Mouse (Mus musculus): ENCODE data around the gene Zfp950. TPM values are rescaled to one million over a fixed set of nuclear protein-coding genes. Genes with fewer than 3 reads are reported as not detected.
"Not testable (repeated sequence)": the region's sequence is repeated elsewhere in the genome, so short reads cannot be mapped to it uniquely, and the experiment has no call there.

Zfp950 gene
- polyA plus RNA-seq (2014; fragmentation: Nextera tagmentation; extraction: Ambion mirVana) = 28.6 and 31.6 TPM in 2 replicates

- peak; percentile 80 for DNase-seq (ENCODE audit: low spot score)
- Histone ChIP-seq H3K4me3 (ENCODE audit: low read depth, low read length) (peak within 1 kb of the TSS; percentile 75), H3K9ac (ENCODE audit: low read length) (peak within 1 kb of the TSS; percentile 72), H3K9me3 (ENCODE audit: control insufficient read depth, low read length) (no peaks in the 10 kb centered on the region), H3K27ac (ENCODE audit: low read depth, low read length) (no peak within 1 kb of the TSS), H3K4me2 (ENCODE audit: low read depth) (peak within 1 kb of the TSS; percentile 52), H3K36me3 (ENCODE audit: control insufficient read depth, insufficient read depth, low read length) (no peaks in the 10 kb centered on the region), H3K27me3 (ENCODE audit: control insufficient read depth, insufficient read depth, low read length) (no peaks in the 10 kb centered on the region), H3K4me1 (ENCODE audit: control insufficient read depth, insufficient read depth, low read length) (0 out of 2 replicates have a peak, but pooled peaks cover 5% of the 10 kb centered on the region)
- WGBS = 1% methylated on average over 18 of the region's 18 CpGs
- ATAC-seq (ENCODE audit: insufficient read depth, low FRiP score, low TSS enrichment) = peak; percentile 99
Observed at GRCm38 (mm10) chr19:61140342-61141206, at the start of gene Zfp950. Zfp950 (minus strand) TSS chr19:61140840.

GRCm38 (mm10) chr19:61183590-61183989 is 43.0 kb upstream of the Zfp950 start, which contains the start of gene Gm6020:
Gm6020 (plus strand) TSS chr19:61183890.
- not testable (repeated sequence) for H3K4me2 ChIP-seq (ENCODE audit: low read depth); ATAC-seq (ENCODE audit: insufficient read depth, low FRiP score, low TSS enrichment); H3K9me3 ChIP-seq (ENCODE audit: control insufficient read depth, low read length); H3K4me1 ChIP-seq (ENCODE audit: control insufficient read depth, insufficient read depth, low read length); H3K36me3 ChIP-seq (ENCODE audit: control insufficient read depth, insufficient read depth, low read length); H3K27ac ChIP-seq (ENCODE audit: low read depth, low read length); DNase-seq (ENCODE audit: low spot score); H3K9ac ChIP-seq (ENCODE audit: low read length); H3K4me3 ChIP-seq (ENCODE audit: low read depth, low read length); H3K27me3 ChIP-seq (ENCODE audit: control insufficient read depth, insufficient read depth, low read length)
- 88% methylated on average over 2 of the region's 2 CpGs for WGBS

- DNase-seq (ENCODE audit: low spot score) = peak; percentile 11
- WGBS = 24% methylated on average over 39 of the region's 39 CpGs
- no peaks in the 10 kb centered on the region for H3K4me1 ChIP-seq (ENCODE audit: control insufficient read depth, insufficient read depth, low read length)
- no peak for ATAC-seq (ENCODE audit: insufficient read depth, low FRiP score, low TSS enrichment)
- H3K27ac ChIP-seq (ENCODE audit: low read depth, low read length) = no peak within 1 kb of the TSS
- H3K4me2 ChIP-seq (ENCODE audit: low read depth) = peak within 1 kb of the TSS; percentile 42
- H3K36me3 ChIP-seq (ENCODE audit: control insufficient read depth, insufficient read depth, low read length) = no peaks in the 10 kb centered on the region
- H3K9ac ChIP-seq (ENCODE audit: low read length) = no peak within 1 kb of the TSS; the same call in 1 of the 2 replicates
- H3K9me3 ChIP-seq (ENCODE audit: control insufficient read depth, low read length) = no peaks in the 10 kb centered on the region
- peak within 1 kb of the TSS; percentile 21 for H3K4me3 ChIP-seq (ENCODE audit: low read depth, low read length)
- no peaks in the 10 kb centered on the region for H3K27me3 ChIP-seq (ENCODE audit: control insufficient read depth, insufficient read depth, low read length)
Observed at GRCm38 (mm10) chr19:61175756-61176324, 35.2 kb upstream of the Zfp950 start, which contains the start of gene Gm7102. Gm7102 (minus strand) TSS chr19:61176309.

- Histone ChIP-seq H3K4me1 (ENCODE audit: control insufficient read depth, insufficient read depth, low read length) (no peaks in the 10 kb centered on the region), H3K9ac (ENCODE audit: low read length) (0 out of 2 replicates have a peak overlapping the region, but pooled peaks have one; percentile 1), H3K9me3 (ENCODE audit: control insufficient read depth, low read length) (no peaks in the 10 kb centered on the region), H3K4me3 (ENCODE audit: low read depth, low read length) (peak overlapping the region; percentile 30), H3K36me3 (ENCODE audit: control insufficient read depth, insufficient read depth, low read length) (no peaks in the 10 kb centered on the region), H3K27me3 (ENCODE audit: control insufficient read depth, insufficient read depth, low read length) (no peaks in the 10 kb centered on the region), H3K27ac (ENCODE audit: low read depth, low read length) (no peak overlapping the region), H3K4me2 (ENCODE audit: low read depth) (peak overlapping the region; percentile 53)
- peak; percentile 55 for ATAC-seq (ENCODE audit: insufficient read depth, low FRiP score, low TSS enrichment)
- peak; percentile 21 for DNase-seq (ENCODE audit: low spot score)
- 7% methylated on average over 27 of the region's 27 CpGs for WGBS
Observed at GRCm38 (mm10) chr19:61151701-61152420, 11.2 kb upstream of the Zfp950 start.

- H3K4me2 ChIP-seq (ENCODE audit: low read depth) = peak overlapping the region; percentile 53
- DNase-seq (ENCODE audit: low spot score) = peak; percentile 23
- H3K27ac ChIP-seq (ENCODE audit: low read depth, low read length) = no peak overlapping the region
- peak overlapping the region; percentile 30 for H3K4me3 ChIP-seq (ENCODE audit: low read depth, low read length)
- ATAC-seq (ENCODE audit: insufficient read depth, low FRiP score, low TSS enrichment) = 0 out of 2 replicates have a peak, but pooled peaks have one; percentile 16
- no peaks in the 10 kb centered on the region for H3K4me1 ChIP-seq (ENCODE audit: control insufficient read depth, insufficient read depth, low read length)
- no peaks in the 10 kb centered on the region for H3K9me3 ChIP-seq (ENCODE audit: control insufficient read depth, low read length)
- H3K27me3 ChIP-seq (ENCODE audit: control insufficient read depth, insufficient read depth, low read length) = no peaks in the 10 kb centered on the region
- H3K9ac ChIP-seq (ENCODE audit: low read length) = no peak overlapping the region
- H3K36me3 ChIP-seq (ENCODE audit: control insufficient read depth, insufficient read depth, low read length) = no peaks in the 10 kb centered on the region
- 11% methylated on average over 8 of the region's 8 CpGs for WGBS
Observed at GRCm38 (mm10) chr19:61151372-61151700, 10.7 kb upstream of the Zfp950 start.

GRCm38 (mm10) chr19:61141299-61141698 is 659 bp upstream of the Zfp950 start:
- ATAC-seq (ENCODE audit: insufficient read depth, low FRiP score, low TSS enrichment) (no peak), DNase-seq (ENCODE audit: low spot score) (no peak)
- Histone ChIP-seq H3K4me3 (ENCODE audit: low read depth, low read length) (peak overlapping the region; percentile 75), H3K9ac (ENCODE audit: low read length) (peak overlapping the region; percentile 72), H3K36me3 (ENCODE audit: control insufficient read depth, insufficient read depth, low read length) (no peaks in the 10 kb centered on the region), H3K9me3 (ENCODE audit: control insufficient read depth, low read length) (no peaks in the 10 kb centered on the region), H3K4me2 (ENCODE audit: low read depth) (peak overlapping the region; percentile 52), H3K4me1 (ENCODE audit: control insufficient read depth, insufficient read depth, low read length) (0 out of 2 replicates have a peak, but pooled peaks cover 5% of the 10 kb centered on the region), H3K27me3 (ENCODE audit: control insufficient read depth, insufficient read depth, low read length) (no peaks in the 10 kb centered on the region), H3K27ac (ENCODE audit: low read depth, low read length) (no peak overlapping the region)
- WGBS = 20% methylated on average over 4 of the region's 4 CpGs

GRCm38 (mm10) chr19:61138655-61139054 is 2.0 kb downstream of the Zfp950 start:
- Histone ChIP-seq H3K4me2 (ENCODE audit: low read depth) (no peak overlapping the region), H3K36me3 (ENCODE audit: control insufficient read depth, insufficient read depth, low read length) (no peaks in the 10 kb centered on the region)
- no peak for ATAC-seq (ENCODE audit: insufficient read depth, low FRiP score, low TSS enrichment)

GRCm38 (mm10) chr19:61131096-61131495 is 9.5 kb downstream of the Zfp950 start:
- WGBS = 88% methylated on average over 10 of the region's 10 CpGs
- H3K36me3 ChIP-seq (ENCODE audit: control insufficient read depth, insufficient read depth, low read length) = no peaks in the 10 kb centered on the region
- H3K27me3 ChIP-seq (ENCODE audit: control insufficient read depth, insufficient read depth, low read length) = no peaks in the 10 kb centered on the region
- H3K27ac ChIP-seq (ENCODE audit: low read depth, low read length) = no peak overlapping the region
- H3K4me2 ChIP-seq (ENCODE audit: low read depth) = no peak overlapping the region
- no peak overlapping the region for H3K4me3 ChIP-seq (ENCODE audit: low read depth, low read length)
- DNase-seq (ENCODE audit: low spot score) (no peak), ATAC-seq (ENCODE audit: insufficient read depth, low FRiP score, low TSS enrichment) (no peak)
- H3K9me3 ChIP-seq (ENCODE audit: control insufficient read depth, low read length) = no peaks in the 10 kb centered on the region
- no peak overlapping the region for H3K9ac ChIP-seq (ENCODE audit: low read length)
- no peaks in the 10 kb centered on the region for H3K4me1 ChIP-seq (ENCODE audit: control insufficient read depth, insufficient read depth, low read length)

More at GRCm38 (mm10) chr19:61138655-61139054, 2.0 kb downstream of the Zfp950 start:
- no peaks in the 10 kb centered on the region for H3K27me3 ChIP-seq (ENCODE audit: control insufficient read depth, insufficient read depth, low read length)
- H3K9me3 ChIP-seq (ENCODE audit: control insufficient read depth, low read length) = no peaks in the 10 kb centered on the region
- H3K27ac ChIP-seq (ENCODE audit: low read depth, low read length) = no peak overlapping the region
- H3K4me3 ChIP-seq (ENCODE audit: low read depth, low read length) = no peak overlapping the region
- no peak for DNase-seq (ENCODE audit: low spot score)
- 0 out of 2 replicates have a peak, but pooled peaks cover 5% of the 10 kb centered on the region for H3K4me1 ChIP-seq (ENCODE audit: control insufficient read depth, insufficient read depth, low read length)
- H3K9ac ChIP-seq (ENCODE audit: low read length) = no peak overlapping the region
